Mouse (Mus musculus) gastrocnemius, adult 18-20 months (tissue): ENCODE measurements around the gene Pomgnt1. TPM values are rescaled to one million over a fixed set of nuclear protein-coding genes. Genes with fewer than 3 reads are reported as not detected.

ENCODE experiments used
- DNase-seq: peaks from one replicate; pipeline ENCODE4 v3.0.0; 2021; ENCODE audit warnings: low spot score
- long read RNA-seq, 2 experiments: library from polyadenylated mRNA; stranded (forward); transcript quantifications; one replicate each; pipeline ENCODE4 v2.0.0; 2021
- total RNA-seq, 2 experiments: library from RNA; stranded (reverse); gene quantifications; 2 replicates each; pipeline ENCODE4 v1.2.3; 2021

Gene Pomgnt1
- 10 to 100 TPM; 46.1 to 49.9 TPM for total RNA-seq
- long read RNA-seq, experiment 1, transcript Pomgnt1-203 (22 exons, 2,719 nt) = major isoform, 249 of 268 reads
- long read RNA-seq, experiment 1, partial matches to known transcripts = 9 of 268 reads
- long read RNA-seq, experiment 1, other reads (novel, unspliced or antisense) = 10 of 268 reads
- long read RNA-seq, experiment 2, transcript Pomgnt1-203 (22 exons, 2,719 nt) = major isoform, 179 of 209 reads
- long read RNA-seq, experiment 2, partial matches to known transcripts = 11 of 209 reads
- long read RNA-seq, experiment 2, other reads (novel, unspliced or antisense) = 17 of 209 reads

- peak; percentile 81 for DNase-seq
These were observed at the start of gene Pomgnt1, which contains the start of gene Rad54l for GRCm38 (mm10) chr4:116123602-116124519. TSS of gene Pomgnt1 (plus strand) at chr4:116123840. TSS of gene Rad54l (minus strand) at chr4:116123690.

GRCm38 (mm10) chr4:116074145-116074675 lies 49.4 kb upstream of the Pomgnt1 start:
- DNase-seq = no peak

GRCm38 (mm10) chr4:116074861-116075620 lies 48.6 kb upstream of the Pomgnt1 start, which contains the start of the genes Uqcrh and Lrrc41:
TSS of gene Uqcrh (minus strand) at chr4:116075071.
TSS of gene Lrrc41 (plus strand) at chr4:116075269.
- DNase-seq = peak; percentile 94

GRCm38 (mm10) chr4:116075631-116076368 lies 47.8 kb upstream of the Pomgnt1 start:
- DNase-seq = peak; percentile 66

- no peak for DNase-seq
These were observed 47.0 kb upstream of the Pomgnt1 start for GRCm38 (mm10) chr4:116076369-116077231.

- no peak for DNase-seq
These were observed 46.2 kb upstream of the Pomgnt1 start for GRCm38 (mm10) chr4:116077240-116078095.

GRCm38 (mm10) chr4:116088510-116089249 lies 35.0 kb upstream of the Pomgnt1 start:
- DNase-seq = no peak

GRCm38 (mm10) chr4:116096291-116096690 lies 27.3 kb upstream of the Pomgnt1 start:
- no peak for DNase-seq

GRCm38 (mm10) chr4:116097211-116097610 lies 26.4 kb upstream of the Pomgnt1 start:
- no peak for DNase-seq

- DNase-seq = no peak
These were observed 22.7 kb upstream of the Pomgnt1 start for GRCm38 (mm10) chr4:116100959-116101358.

GRCm38 (mm10) chr4:116105278-116105677 lies 18.4 kb upstream of the Pomgnt1 start:
- DNase-seq = no peak

GRCm38 (mm10) chr4:116110695-116111094 lies 12.9 kb upstream of the Pomgnt1 start:
- DNase-seq = no peak

GRCm38 (mm10) chr4:116111486-116111885 lies 12.2 kb upstream of the Pomgnt1 start:
- no peak for DNase-seq

GRCm38 (mm10) chr4:116122762-116123161 lies 878 bp upstream of the Pomgnt1 start:
- no peak for DNase-seq

GRCm38 (mm10) chr4:116125803-116126386 lies 2.3 kb downstream of the Pomgnt1 start:
- DNase-seq = no peak

GRCm38 (mm10) chr4:116127956-116128355 lies 4.3 kb downstream of the Pomgnt1 start:
- DNase-seq = no peak

- DNase-seq = no peak
These were observed 9.5 kb downstream of the Pomgnt1 start for GRCm38 (mm10) chr4:116133126-116133525.
